Mouse (Mus musculus): ENCODE data around the gene Olfr5. TPM values are rescaled to one million over a fixed set of nuclear protein-coding genes. Genes with fewer than 3 reads are reported as not detected.
"Not testable (repeated sequence)": the region's sequence is repeated elsewhere in the genome, so short reads cannot be mapped to it uniquely, and the experiment has no call there.

Gene Olfr5
- not detected in 2 replicates for polyA plus RNA-seq (2014; fragmentation: Nextera tagmentation; extraction: Ambion mirVana)

GRCm38 (mm10) chr7:6486841-6487240 lies at the start of gene Olfr5:
Gene Olfr5 (minus strand): TSS chr7:6486941.
- Histone ChIP-seq H3K27ac (replicated peaks; ENCODE audit: low read depth, low read length) (no peak within 1 kb of the TSS), H3K4me1 (ENCODE audit: control insufficient read depth, insufficient read depth, low read length) (no peaks in the 10 kb centered on the region), H3K36me3 (ENCODE audit: control insufficient read depth, insufficient read depth, low read length) (no peaks in the 10 kb centered on the region), H3K9ac (replicated peaks; ENCODE audit: low read length) (no peak within 1 kb of the TSS), H3K27me3 (ENCODE audit: control insufficient read depth, insufficient read depth, low read length) (no peaks in the 10 kb centered on the region), H3K9me3 (ENCODE audit: control insufficient read depth, low read length) (no peaks in the 10 kb centered on the region), H3K4me3 (replicated peaks; ENCODE audit: low read depth, low read length) (no peak within 1 kb of the TSS), H3K4me2 (ENCODE audit: low read length) (no peak within 1 kb of the TSS)
- DNase-seq (no peak), ATAC-seq (ENCODE audit: low FRiP score, low TSS enrichment) (no peak)
- WGBS, result 27% methylated on average over 2 of the region's 2 CpGs

GRCm38 (mm10) chr7:6526141-6526540 lies 39.4 kb upstream of the Olfr5 start:
- Histone ChIP-seq H3K27me3 (ENCODE audit: control insufficient read depth, insufficient read depth, low read length) (no peaks in the 10 kb centered on the region), H3K4me2 (ENCODE audit: low read length) (no peak overlapping the region), H3K4me3 (replicated peaks; ENCODE audit: low read depth, low read length) (no peak overlapping the region), H3K9me3 (ENCODE audit: control insufficient read depth, low read length) (0 out of 2 replicates have a peak, but pooled peaks cover 5% of the 10 kb centered on the region), H3K9ac (replicated peaks; ENCODE audit: low read length) (no peak overlapping the region), H3K27ac (replicated peaks; ENCODE audit: low read depth, low read length) (no peak overlapping the region), H3K4me1 (ENCODE audit: control insufficient read depth, insufficient read depth, low read length) (no peaks in the 10 kb centered on the region), H3K36me3 (ENCODE audit: control insufficient read depth, insufficient read depth, low read length) (no peaks in the 10 kb centered on the region)
- 66% methylated on average over 5 of the region's 5 CpGs for WGBS
- DNase-seq, result peak; percentile 26
- no peak for ATAC-seq (ENCODE audit: low FRiP score, low TSS enrichment)

- WGBS, result 57% methylated on average over 3 of the region's 3 CpGs
- no peaks in the 10 kb centered on the region for H3K36me3 ChIP-seq (ENCODE audit: control insufficient read depth, insufficient read depth, low read length)
- no peaks in the 10 kb centered on the region for H3K4me1 ChIP-seq (ENCODE audit: control insufficient read depth, insufficient read depth, low read length)
- no peaks in the 10 kb centered on the region for H3K27me3 ChIP-seq (ENCODE audit: control insufficient read depth, insufficient read depth, low read length)
- no peak overlapping the region for H3K4me2 ChIP-seq (ENCODE audit: low read length)
- ATAC-seq (ENCODE audit: low FRiP score, low TSS enrichment) (no peak), DNase-seq (no peak)
- H3K4me3 ChIP-seq (replicated peaks; ENCODE audit: low read depth, low read length), result no peak overlapping the region
- H3K27ac ChIP-seq (replicated peaks; ENCODE audit: low read depth, low read length), result no peak overlapping the region
- 0 out of 2 replicates have a peak, but pooled peaks cover 5% of the 10 kb centered on the region for H3K9me3 ChIP-seq (ENCODE audit: control insufficient read depth, low read length)
- H3K9ac ChIP-seq (replicated peaks; ENCODE audit: low read length), result no peak overlapping the region
These were observed 38.3 kb upstream of the Olfr5 start for GRCm38 (mm10) chr7:6525001-6525400.

- Histone ChIP-seq H3K9ac (replicated peaks; ENCODE audit: low read length) (no peak within 1 kb of the TSS), H3K27ac (replicated peaks; ENCODE audit: low read depth, low read length) (no peak within 1 kb of the TSS), H3K4me2 (ENCODE audit: low read length) (no peak within 1 kb of the TSS), H3K27me3 (ENCODE audit: control insufficient read depth, insufficient read depth, low read length) (no peaks in the 10 kb centered on the region), H3K9me3 (ENCODE audit: control insufficient read depth, low read length) (0 out of 2 replicates have a peak, but pooled peaks cover 5% of the 10 kb centered on the region), H3K36me3 (ENCODE audit: control insufficient read depth, insufficient read depth, low read length) (no peaks in the 10 kb centered on the region), H3K4me3 (replicated peaks; ENCODE audit: low read depth, low read length) (no peak within 1 kb of the TSS), H3K4me1 (ENCODE audit: control insufficient read depth, insufficient read depth, low read length) (no peaks in the 10 kb centered on the region)
- no peak for ATAC-seq (ENCODE audit: low FRiP score, low TSS enrichment)
- DNase-seq, result no peak
- 86% methylated on average over 5 of the region's 5 CpGs for WGBS
These were observed 36.1 kb upstream of the Olfr5 start, which contains the start of gene Olfr1349 for GRCm38 (mm10) chr7:6522850-6523249. Gene Olfr1349 (minus strand): TSS chr7:6522950.

GRCm38 (mm10) chr7:6521666-6522065 lies 34.9 kb upstream of the Olfr5 start:
- no peak overlapping the region for H3K4me3 ChIP-seq (replicated peaks; ENCODE audit: low read depth, low read length)
- H3K4me2 ChIP-seq (ENCODE audit: low read length), result no peak overlapping the region
- H3K9me3 ChIP-seq (ENCODE audit: control insufficient read depth, low read length), result 0 out of 2 replicates have a peak, but pooled peaks cover 5% of the 10 kb centered on the region
- WGBS, result 32% methylated on average over 1 of the region's 1 CpGs
- H3K9ac ChIP-seq (replicated peaks; ENCODE audit: low read length), result no peak overlapping the region
- H3K27ac ChIP-seq (replicated peaks; ENCODE audit: low read depth, low read length), result no peak overlapping the region
- no peaks in the 10 kb centered on the region for H3K36me3 ChIP-seq (ENCODE audit: control insufficient read depth, insufficient read depth, low read length)
- no peaks in the 10 kb centered on the region for H3K4me1 ChIP-seq (ENCODE audit: control insufficient read depth, insufficient read depth, low read length)
- ATAC-seq (ENCODE audit: low FRiP score, low TSS enrichment) (no peak), DNase-seq (no peak)
- H3K27me3 ChIP-seq (ENCODE audit: control insufficient read depth, insufficient read depth, low read length), result no peaks in the 10 kb centered on the region

- Histone ChIP-seq H3K27ac (replicated peaks; ENCODE audit: low read depth, low read length) (no peak within 1 kb of the TSS), H3K4me3 (replicated peaks; ENCODE audit: low read depth, low read length) (no peak within 1 kb of the TSS), H3K36me3 (ENCODE audit: control insufficient read depth, insufficient read depth, low read length) (no peaks in the 10 kb centered on the region), H3K9ac (replicated peaks; ENCODE audit: low read length) (no peak within 1 kb of the TSS), H3K4me2 (ENCODE audit: low read length) (no peak within 1 kb of the TSS), H3K4me1 (ENCODE audit: control insufficient read depth, insufficient read depth, low read length) (no peaks in the 10 kb centered on the region), H3K9me3 (ENCODE audit: control insufficient read depth, low read length) (peaks cover 3% of the 10 kb centered on the region), H3K27me3 (ENCODE audit: control insufficient read depth, insufficient read depth, low read length) (no peaks in the 10 kb centered on the region)
- WGBS, result 96% methylated on average over 1 of the region's 1 CpGs
- ATAC-seq (ENCODE audit: low FRiP score, low TSS enrichment) (no peak), DNase-seq (no peak)
These were observed 21.9 kb upstream of the Olfr5 start, which contains the start of gene Olfr1348 for GRCm38 (mm10) chr7:6508648-6509047. Gene Olfr1348 (minus strand): TSS chr7:6508748.

GRCm38 (mm10) chr7:6499655-6500054 lies 12.9 kb upstream of the Olfr5 start, which contains the start of gene Olfr1347:
Gene Olfr1347 (minus strand): TSS chr7:6499755.
- Histone ChIP-seq H3K9ac (replicated peaks; ENCODE audit: low read length) (no peak within 1 kb of the TSS), H3K4me3 (replicated peaks; ENCODE audit: low read depth, low read length) (no peak within 1 kb of the TSS), H3K4me1 (ENCODE audit: control insufficient read depth, insufficient read depth, low read length) (no peaks in the 10 kb centered on the region), H3K27ac (replicated peaks; ENCODE audit: low read depth, low read length) (no peak within 1 kb of the TSS), H3K9me3 (ENCODE audit: control insufficient read depth, low read length) (peaks cover 2% of the 10 kb centered on the region; the same call in 1 of the 2 replicates), H3K4me2 (ENCODE audit: low read length) (no peak within 1 kb of the TSS), H3K36me3 (ENCODE audit: control insufficient read depth, insufficient read depth, low read length) (no peaks in the 10 kb centered on the region), H3K27me3 (ENCODE audit: control insufficient read depth, insufficient read depth, low read length) (no peaks in the 10 kb centered on the region)
- DNase-seq (no peak), ATAC-seq (ENCODE audit: low FRiP score, low TSS enrichment) (no peak)
- WGBS, result 55% methylated on average over 1 of the region's 1 CpGs

GRCm38 (mm10) chr7:6477633-6478032 lies 9.1 kb downstream of the Olfr5 start:
- H3K4me2 ChIP-seq (ENCODE audit: low read length); H3K9ac ChIP-seq (replicated peaks; ENCODE audit: low read length); H3K36me3 ChIP-seq (ENCODE audit: control insufficient read depth, insufficient read depth, low read length); DNase-seq; H3K4me3 ChIP-seq (replicated peaks; ENCODE audit: low read depth, low read length); ATAC-seq (ENCODE audit: low FRiP score, low TSS enrichment); H3K27me3 ChIP-seq (ENCODE audit: control insufficient read depth, insufficient read depth, low read length); H3K27ac ChIP-seq (replicated peaks; ENCODE audit: low read depth, low read length); H3K9me3 ChIP-seq (ENCODE audit: control insufficient read depth, low read length); H3K4me1 ChIP-seq (ENCODE audit: control insufficient read depth, insufficient read depth, low read length): not testable (repeated sequence)
- WGBS, result 79% methylated on average over 2 of the region's 2 CpGs

- H3K9ac ChIP-seq (replicated peaks; ENCODE audit: low read length), result no peak within 1 kb of the TSS
- no peaks in the 10 kb centered on the region for H3K27me3 ChIP-seq (ENCODE audit: control insufficient read depth, insufficient read depth, low read length)
- ATAC-seq (ENCODE audit: low FRiP score, low TSS enrichment) (no peak), DNase-seq (no peak)
- H3K4me3 ChIP-seq (replicated peaks; ENCODE audit: low read depth, low read length), result no peak within 1 kb of the TSS
- H3K4me1 ChIP-seq (ENCODE audit: control insufficient read depth, insufficient read depth, low read length), result no peaks in the 10 kb centered on the region
- H3K4me2 ChIP-seq (ENCODE audit: low read length), result no peak within 1 kb of the TSS
- no peaks in the 10 kb centered on the region for H3K36me3 ChIP-seq (ENCODE audit: control insufficient read depth, insufficient read depth, low read length)
- no peak within 1 kb of the TSS for H3K27ac ChIP-seq (replicated peaks; ENCODE audit: low read depth, low read length)
- H3K9me3 ChIP-seq (ENCODE audit: control insufficient read depth, low read length), result no peaks in the 10 kb centered on the region
These were observed 19.8 kb downstream of the Olfr5 start, which contains the start of gene Olfr1346 for GRCm38 (mm10) chr7:6466951-6467350. Gene Olfr1346 (plus strand): TSS chr7:6467101.

All from midbrain, embryonic 14.5 days (tissue).